Mouse (Mus musculus) lung, adult 2 months (tissue): ENCODE measurements at regions not wholly inside any gene's neighbourhood (a gene's known extent, or its start where the extent isn't known, plus 50 kb on each side); places are given as distances from the start of the nearest gene placed in this dataset.
A peak's percentile ranks its signal among the peaks of the same experiment; 100 is the strongest.

ENCODE experiments used
- CTCF ChIP-seq: fragments of 200-500 bp; IDR thresholded peaks from 2 replicates; pipeline ENCODE4 v1.5.1; 2011; ENCODE audit warnings: mild to moderate bottlenecking, low read length, control low read depth; ENCODE audit not compliant: insufficient read depth
- POLR2A ChIP-seq: fragments of 200-500 bp; IDR thresholded peaks from 2 replicates; pipeline ENCODE4 v1.6.1; 2011; ENCODE audit warnings: low read depth, mild to moderate bottlenecking, control low read depth, low read length, borderline replicate concordance; ENCODE audit errors: extremely low read depth

GRCm38 (mm10) chr4:150743103-150743502, 91.1 kb upstream of the Slc45a1 start:
- no peak for TF ChIP-seq CTCF
- 0 out of 2 replicates have a peak, but pooled peaks have one; percentile 12 for TF ChIP-seq POLR2A
